Mouse (Mus musculus) cerebellum, adult 2 months (tissue): Measurements from ENCODE around the gene Slc16a10.

Experiments used
- CTCF ChIP-seq: fragments of 200-500 bp; IDR thresholded peaks from 2 replicates; pipeline ENCODE4 v1.5.1; 2011; ENCODE audit warnings: low read depth, mild to moderate bottlenecking, control low read depth, low read length, moderate library complexity, borderline replicate concordance; ENCODE audit not compliant: insufficient read depth
- POLR2A ChIP-seq: fragments of 200-500 bp; IDR thresholded peaks from 2 replicates; pipeline ENCODE4 v1.6.1; 2011; ENCODE audit warnings: low read length, control low read depth, borderline replicate concordance; ENCODE audit not compliant: insufficient read depth

DNA sequence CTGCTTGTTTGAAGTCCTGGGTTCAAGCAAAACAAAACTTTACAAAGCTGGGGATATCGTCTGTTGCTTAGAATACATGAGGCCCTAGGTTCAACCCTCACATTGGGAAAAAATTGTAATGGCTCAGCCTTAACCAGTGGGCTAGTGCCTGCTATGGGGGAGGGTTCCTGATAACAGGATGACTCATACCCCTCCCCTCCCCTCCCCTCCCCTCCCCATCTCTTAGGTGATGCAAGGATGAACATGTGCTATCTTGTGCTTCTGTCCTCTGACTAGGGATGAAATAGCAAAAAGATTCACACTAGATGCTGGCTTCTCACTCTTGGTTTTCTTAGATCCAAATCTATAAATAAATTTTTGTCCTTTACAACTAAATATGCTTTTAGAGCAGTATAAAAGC, 2.8 kb upstream of the Slc16a10 start:
- TF ChIP-seq CTCF = no peak
- no peak for TF ChIP-seq POLR2A
